Mouse (Mus musculus) liver, embryonic 15.5 days (tissue): ENCODE results near the gene Kcnt2. TPM values are rescaled to one million over a fixed set of nuclear protein-coding genes. Genes with fewer than 3 reads are reported as not detected.
A peak's percentile ranks its signal among the peaks of the same experiment; 100 is the strongest.

ENCODE experiments used
- ATAC-seq: fragments of 200-750 bp; cut with Nextera tagmentation; 2 replicates; pipeline ENCODE4 v1.8.0; 2017; ENCODE audit warnings: moderate number of reproducible peaks, mild to moderate bottlenecking, moderate library complexity; ENCODE audit not compliant: insufficient read depth
- H3K27ac ChIP-seq: fragments of 300-500 bp; sonication (generic); replicated peaks from 2 replicates; pipeline ENCODE4 v1.5.1; 2015; ENCODE audit warnings: mild to moderate bottlenecking, inconsistent platforms
- H3K27me3 ChIP-seq: fragments of 300-500 bp; sonication (generic); 2 replicates; pipeline ENCODE4 v1.6.1; 2015; ENCODE audit warnings: mild to moderate bottlenecking, inconsistent platforms
- H3K36me3 ChIP-seq: fragments of 300-500 bp; sonication (generic); replicated peaks from 2 replicates; pipeline ENCODE4 v1.6.1; 2015; ENCODE audit warnings: moderate library complexity, mild to moderate bottlenecking, inconsistent platforms
- H3K4me1 ChIP-seq: fragments of 300-500 bp; sonication (generic); replicated peaks from 2 replicates; pipeline ENCODE4 v1.6.1; 2015; ENCODE audit warnings: inconsistent platforms
- H3K4me2 ChIP-seq: fragments of 300-500 bp; sonication (generic); 2 replicates; pipeline ENCODE4 v1.6.1; 2015; ENCODE audit warnings: moderate library complexity, mild to moderate bottlenecking, inconsistent platforms
- H3K4me3 ChIP-seq: fragments of 300-500 bp; sonication (generic); replicated peaks from 2 replicates; pipeline ENCODE4 v1.5.1; 2015; ENCODE audit warnings: mild to moderate bottlenecking, inconsistent platforms
- H3K9ac ChIP-seq: fragments of 300-500 bp; sonication (generic); 2 replicates; pipeline ENCODE4 v1.6.1; 2015; ENCODE audit warnings: moderate library complexity, mild to moderate bottlenecking, inconsistent platforms
- H3K9me3 ChIP-seq: fragments of 300-500 bp; sonication (generic); replicated peaks from 2 replicates; pipeline ENCODE4 v1.6.1; 2016; ENCODE audit warnings: inconsistent platforms
- WGBS: fragments of 180-500 bp; shearing (Covaris S2); methylation state at CpG from one replicate; pipeline ENCODE4 v1.1.7; 2015; ENCODE audit warnings: mixed read lengths; ENCODE audit not compliant: insufficient replicate concordance; 5-methylcytosine and 5-hydroxymethylcytosine counted together
- polyA plus RNA-seq: library from polyadenylated mRNA; unstranded; fragments of >200 nt; fragmentation: Nextera tagmentation; extraction: Ambion mirVana; gene quantifications from 2 replicates; pipeline ENCODE4 v1.2.1, GENCODE M21; 2015

Gene Kcnt2
- polyA plus RNA-seq, 1 experiment from 2014 or later = 0.10 TPM

DNA sequence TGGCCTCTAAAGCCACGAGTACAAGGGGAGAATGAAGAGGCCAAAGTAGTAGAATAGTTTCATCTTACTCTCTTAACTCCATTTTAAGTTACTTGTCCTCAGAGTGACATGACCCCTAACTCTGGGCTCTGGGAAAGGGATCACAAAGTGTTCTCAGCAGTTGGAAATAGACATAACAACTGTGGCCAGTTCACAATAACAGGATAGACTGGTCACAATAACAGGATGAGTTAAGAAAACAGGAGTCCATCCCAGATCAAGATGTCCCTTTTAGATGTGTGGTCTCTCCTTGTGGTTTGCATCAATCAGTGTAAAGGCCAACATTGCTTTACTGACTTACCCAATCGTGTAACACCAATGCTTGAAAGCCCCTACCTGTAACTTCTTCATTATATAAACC, 132.8 kb downstream of the Kcnt2 start:
- H3K9me3 ChIP-seq = no peaks in the 10 kb centered on the region
- WGBS = 32% methylated on average over 2 of the region's 2 CpGs

DNA sequence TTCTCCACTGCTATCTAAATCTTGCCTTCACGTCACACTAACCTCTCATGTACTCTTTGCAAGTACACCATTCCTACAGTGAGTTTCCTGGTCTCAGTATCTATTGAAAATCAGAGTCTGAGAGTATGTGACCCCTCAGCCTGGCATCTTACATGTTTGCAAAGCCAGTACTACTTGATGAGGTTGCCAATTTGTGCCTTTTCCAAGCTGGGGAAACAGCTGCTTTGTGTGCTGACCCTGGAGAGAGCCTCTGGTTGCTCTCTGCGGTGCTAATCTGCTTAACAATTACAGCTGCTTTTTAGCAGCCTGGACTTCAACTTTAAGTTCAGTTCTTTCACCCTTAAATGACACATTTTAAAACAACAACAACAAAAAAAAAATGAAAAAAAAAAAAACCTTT, 133.6 kb downstream of the Kcnt2 start:
- WGBS = 52% methylated on average over 2 of the region's 2 CpGs
- Histone ChIP-seq H3K27me3 (no peaks in the 10 kb centered on the region), H3K9me3 (no peaks in the 10 kb centered on the region), H3K36me3 (no peaks in the 10 kb centered on the region), H3K9ac (no peak overlapping the region), H3K27ac (no peak overlapping the region), H3K4me3 (no peak overlapping the region), H3K4me1 (no peaks in the 10 kb centered on the region), H3K4me2 (no peak overlapping the region)
- ATAC-seq = no peak

More for the DNA sequence above, 132.8 kb downstream of the Kcnt2 start:
- H3K4me2 ChIP-seq = no peak overlapping the region
- no peak overlapping the region for H3K4me3 ChIP-seq
- H3K27me3 ChIP-seq = no peaks in the 10 kb centered on the region
- H3K4me1 ChIP-seq = no peaks in the 10 kb centered on the region
- H3K9ac ChIP-seq = no peak overlapping the region
- no peak for ATAC-seq
- no peaks in the 10 kb centered on the region for H3K36me3 ChIP-seq
- H3K27ac ChIP-seq = no peak overlapping the region

DNA sequence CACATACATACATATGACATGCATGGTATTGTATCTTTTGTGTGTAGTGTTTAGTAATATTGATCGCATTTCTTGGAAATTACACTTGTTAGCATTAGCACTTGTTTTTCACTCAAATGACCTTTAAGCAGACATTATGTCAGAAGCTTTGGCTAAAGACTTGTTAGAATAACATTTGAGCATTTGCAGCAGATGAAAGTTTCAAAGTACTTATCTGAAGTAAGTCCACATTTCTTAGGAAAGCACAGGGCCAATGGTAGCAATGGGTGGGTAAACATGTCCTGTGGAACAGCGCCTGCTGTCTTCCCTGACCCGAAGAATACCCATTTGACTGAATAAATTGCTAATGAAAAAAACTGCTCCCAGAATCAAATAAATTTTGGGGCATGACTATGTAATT, 135.1 kb downstream of the Kcnt2 start:
- Histone ChIP-seq H3K27me3 (no peaks in the 10 kb centered on the region), H3K9me3 (no peaks in the 10 kb centered on the region), H3K36me3 (no peaks in the 10 kb centered on the region), H3K4me1 (no peaks in the 10 kb centered on the region), H3K4me3 (no peak overlapping the region), H3K4me2 (no peak overlapping the region), H3K27ac (no peak overlapping the region), H3K9ac (no peak overlapping the region)
- ATAC-seq = no peak
- WGBS = 73% methylated on average over 3 of the region's 3 CpGs

DNA sequence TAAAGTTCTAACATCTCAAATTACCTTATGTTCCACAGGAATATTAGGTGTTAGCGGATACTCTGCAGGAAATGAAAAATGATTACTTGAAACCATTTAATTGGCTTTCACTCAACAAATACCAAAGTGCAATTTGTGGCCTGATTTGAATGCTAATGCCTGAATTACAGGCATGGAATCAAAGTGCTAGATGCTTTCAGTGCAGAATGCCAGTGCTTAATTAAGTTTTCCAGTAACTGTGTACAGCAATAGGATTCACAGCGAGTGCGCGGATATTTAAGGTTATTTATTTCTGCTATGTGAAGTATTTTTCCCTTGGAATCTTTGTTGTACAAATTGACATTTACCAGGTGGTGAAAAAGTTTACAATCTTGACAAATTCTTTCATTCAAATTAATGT, 144.3 kb downstream of the Kcnt2 start:
- no peaks in the 10 kb centered on the region for H3K4me1 ChIP-seq
- no peak for ATAC-seq
- no peak overlapping the region for H3K4me2 ChIP-seq
- no peaks in the 10 kb centered on the region for H3K9me3 ChIP-seq
- 82% methylated on average over 4 of the region's 4 CpGs for WGBS
- H3K36me3 ChIP-seq = no peaks in the 10 kb centered on the region
- H3K27ac ChIP-seq = no peak overlapping the region
- H3K9ac ChIP-seq = no peak overlapping the region
- H3K4me3 ChIP-seq = no peak overlapping the region
- H3K27me3 ChIP-seq = no peaks in the 10 kb centered on the region

DNA sequence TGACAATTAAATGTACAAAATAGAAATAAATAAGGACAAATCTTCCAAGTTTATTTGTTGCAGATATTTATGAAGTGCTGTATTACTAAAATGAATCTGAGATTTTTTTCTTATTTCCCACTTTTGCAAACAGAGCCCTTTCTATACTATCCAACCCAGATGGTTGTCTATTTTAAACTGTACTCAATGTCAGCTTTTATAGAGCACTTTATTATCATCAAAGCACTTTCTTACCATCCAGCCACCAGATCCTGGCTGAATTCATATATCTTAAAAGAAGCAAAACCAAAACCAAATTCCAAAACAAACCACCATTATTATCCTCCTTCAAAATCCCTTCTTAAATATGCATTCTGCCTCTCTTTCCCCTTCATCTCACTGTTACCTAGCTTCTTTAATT, 151.8 kb downstream of the Kcnt2 start:
- H3K36me3 ChIP-seq = no peaks in the 10 kb centered on the region
- H3K27me3 ChIP-seq = no peaks in the 10 kb centered on the region
- H3K27ac ChIP-seq = no peak overlapping the region
- no peak overlapping the region for H3K9ac ChIP-seq
- H3K4me1 ChIP-seq = no peaks in the 10 kb centered on the region
- H3K9me3 ChIP-seq = no peaks in the 10 kb centered on the region
- ATAC-seq = no peak
- H3K4me2 ChIP-seq = no peak overlapping the region
- H3K4me3 ChIP-seq = no peak overlapping the region

DNA sequence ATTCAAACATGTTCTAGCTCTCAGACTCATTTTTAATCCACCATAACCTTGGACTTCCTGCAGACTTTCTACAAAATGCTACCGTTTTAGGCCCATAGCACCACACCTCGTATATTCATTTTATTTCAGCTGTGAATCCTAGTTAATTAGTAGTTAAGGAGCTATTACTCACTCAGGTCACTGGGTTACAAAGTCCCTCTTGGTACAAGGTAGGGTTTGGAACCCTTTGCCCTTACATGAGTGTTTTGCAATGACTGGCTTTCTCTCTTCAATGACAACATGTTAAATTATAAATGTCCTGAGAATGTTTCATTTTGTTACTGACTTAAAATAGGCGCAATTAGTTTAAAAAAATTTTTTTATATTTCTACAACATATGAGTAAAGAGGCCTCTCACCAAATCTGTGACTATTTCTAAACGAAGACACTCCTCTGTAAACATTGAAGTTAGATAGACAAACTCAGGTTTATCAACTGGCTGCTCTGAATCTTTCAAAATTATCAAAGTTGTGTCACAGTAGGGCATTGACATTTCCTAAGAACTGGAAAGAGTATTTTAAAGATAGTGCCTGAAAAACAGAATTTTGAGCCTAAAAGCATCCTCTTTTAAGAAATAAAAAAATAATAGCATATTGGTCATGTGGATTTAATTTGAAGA, 160.8 kb downstream of the Kcnt2 start:
- 49% methylated on average over 4 of the region's 4 CpGs for WGBS
- H3K9ac ChIP-seq = no peak overlapping the region
- no peaks in the 10 kb centered on the region for H3K27me3 ChIP-seq
- no peak overlapping the region for H3K4me3 ChIP-seq
- H3K4me2 ChIP-seq = no peak overlapping the region
- H3K9me3 ChIP-seq = no peaks in the 10 kb centered on the region
- no peaks in the 10 kb centered on the region for H3K36me3 ChIP-seq
- no peaks in the 10 kb centered on the region for H3K4me1 ChIP-seq
- ATAC-seq = no peak
- no peak overlapping the region for H3K27ac ChIP-seq

DNA sequence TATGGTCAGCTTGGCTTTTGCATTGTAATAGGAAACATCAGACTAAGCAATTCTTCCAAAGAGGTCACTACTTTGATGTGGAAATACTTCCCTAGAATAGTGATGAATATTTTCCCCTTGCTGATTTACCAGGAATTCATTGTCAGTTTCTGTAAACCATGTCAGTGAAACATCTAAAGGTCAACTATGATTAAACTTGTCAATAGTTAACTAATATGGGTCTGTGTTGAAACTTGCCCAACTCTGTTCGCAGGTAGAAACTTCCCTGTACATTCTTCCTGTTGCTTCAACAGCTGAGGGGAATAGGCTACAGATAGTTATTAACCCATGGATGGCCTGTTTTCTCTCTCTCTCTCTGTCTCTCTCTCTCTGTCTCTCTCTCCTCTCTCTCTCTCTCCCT, 169.8 kb downstream of the Kcnt2 start:
- ATAC-seq = peak; percentile 67
- Histone ChIP-seq H3K27ac (no peak overlapping the region), H3K4me2 (no peak overlapping the region), H3K36me3 (no peaks in the 10 kb centered on the region), H3K9me3 (no peaks in the 10 kb centered on the region), H3K4me3 (no peak overlapping the region), H3K27me3 (no peaks in the 10 kb centered on the region), H3K4me1 (no peaks in the 10 kb centered on the region), H3K9ac (no peak overlapping the region)
- 36% methylated on average over 1 of the region's 1 CpGs for WGBS

DNA sequence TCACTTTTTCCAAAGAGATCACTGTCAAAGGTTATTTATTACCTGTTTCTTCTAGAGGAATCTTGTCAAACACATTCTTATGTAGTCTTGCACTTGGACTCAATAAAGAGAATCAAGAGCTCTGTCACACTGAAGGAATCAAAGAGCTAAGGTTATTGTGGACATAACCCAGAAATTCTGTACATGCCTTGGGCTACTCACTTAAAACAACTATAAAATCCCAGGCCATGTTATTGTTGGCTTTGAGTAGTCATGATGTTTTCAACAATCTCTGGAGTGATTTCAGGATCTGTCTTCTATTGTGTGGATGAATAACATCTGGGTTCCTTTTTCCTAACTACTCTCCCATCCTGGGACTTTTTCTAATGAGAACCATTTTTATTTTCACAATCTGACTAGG, 177.0 kb downstream of the Kcnt2 start:
- ATAC-seq = no peak
- no peaks in the 10 kb centered on the region for H3K4me1 ChIP-seq
- H3K4me2 ChIP-seq = no peak overlapping the region
- no peak overlapping the region for H3K27ac ChIP-seq
- no peak overlapping the region for H3K4me3 ChIP-seq
- H3K9ac ChIP-seq = no peak overlapping the region
- no peaks in the 10 kb centered on the region for H3K9me3 ChIP-seq
- no peaks in the 10 kb centered on the region for H3K27me3 ChIP-seq
- no peaks in the 10 kb centered on the region for H3K36me3 ChIP-seq

DNA sequence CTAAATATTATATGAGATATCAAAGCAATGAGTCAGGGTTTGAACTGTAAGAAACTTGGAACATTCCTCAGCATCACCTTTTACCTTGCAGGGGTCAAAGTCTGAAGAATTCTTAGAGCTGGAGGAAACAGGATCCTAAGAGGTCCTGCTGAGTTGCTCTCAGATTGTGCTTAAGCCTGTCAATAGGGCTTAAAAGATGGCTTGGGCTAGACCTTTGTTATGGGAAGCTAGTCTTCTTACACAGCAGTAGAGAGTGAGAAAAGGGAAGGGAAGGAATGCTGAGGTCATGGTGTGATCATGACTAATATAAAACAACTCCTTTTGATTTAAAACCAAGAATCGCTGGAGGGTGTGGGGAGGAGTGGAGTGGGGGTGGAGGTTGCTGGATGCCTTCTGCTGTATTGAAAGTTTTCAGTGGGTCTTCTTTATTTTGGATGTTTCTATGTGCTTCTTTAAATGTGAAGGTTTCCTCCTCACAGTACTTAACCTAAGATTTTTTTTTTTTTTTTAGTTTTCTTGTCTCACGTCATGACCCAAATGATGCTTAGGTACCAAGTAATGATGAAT, 183.4 kb downstream of the Kcnt2 start:
- 46% methylated on average over 2 of the region's 2 CpGs for WGBS
- no peaks in the 10 kb centered on the region for H3K27me3 ChIP-seq
- no peaks in the 10 kb centered on the region for H3K4me1 ChIP-seq
- no peak for ATAC-seq
- H3K4me2 ChIP-seq = no peak overlapping the region
- H3K9me3 ChIP-seq = no peaks in the 10 kb centered on the region
- no peak overlapping the region for H3K27ac ChIP-seq
- no peaks in the 10 kb centered on the region for H3K36me3 ChIP-seq
- no peak overlapping the region for H3K4me3 ChIP-seq
- no peak overlapping the region for H3K9ac ChIP-seq

DNA sequence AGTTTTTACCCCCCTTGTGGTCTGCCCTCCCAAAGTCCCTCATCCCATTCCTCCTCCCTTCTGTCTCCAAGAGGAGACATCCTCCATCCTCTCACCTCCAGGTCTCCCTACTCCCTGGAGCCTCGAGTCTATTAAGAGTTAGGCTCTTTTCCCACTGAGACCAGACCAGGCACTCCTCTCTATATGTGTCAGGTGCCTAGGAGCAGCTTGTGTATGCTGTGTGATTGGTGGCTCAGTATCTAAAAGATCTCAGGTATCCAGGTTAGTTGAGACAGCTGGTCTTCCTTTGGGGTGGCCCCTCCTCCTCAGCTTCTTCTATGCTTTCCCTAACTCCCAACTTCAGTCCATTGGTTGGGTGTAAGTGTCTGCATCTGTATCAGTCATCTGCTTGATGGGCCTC, 186.1 kb downstream of the Kcnt2 start:
- ATAC-seq = no peak
- 36% methylated on average over 1 of the region's 1 CpGs for WGBS
- H3K4me2 ChIP-seq = no peak overlapping the region
- H3K27me3 ChIP-seq = no peaks in the 10 kb centered on the region
- H3K4me1 ChIP-seq = no peaks in the 10 kb centered on the region
- H3K9ac ChIP-seq = no peak overlapping the region
- H3K27ac ChIP-seq = no peak overlapping the region
- H3K4me3 ChIP-seq = no peak overlapping the region
- no peaks in the 10 kb centered on the region for H3K9me3 ChIP-seq
- no peaks in the 10 kb centered on the region for H3K36me3 ChIP-seq

DNA sequence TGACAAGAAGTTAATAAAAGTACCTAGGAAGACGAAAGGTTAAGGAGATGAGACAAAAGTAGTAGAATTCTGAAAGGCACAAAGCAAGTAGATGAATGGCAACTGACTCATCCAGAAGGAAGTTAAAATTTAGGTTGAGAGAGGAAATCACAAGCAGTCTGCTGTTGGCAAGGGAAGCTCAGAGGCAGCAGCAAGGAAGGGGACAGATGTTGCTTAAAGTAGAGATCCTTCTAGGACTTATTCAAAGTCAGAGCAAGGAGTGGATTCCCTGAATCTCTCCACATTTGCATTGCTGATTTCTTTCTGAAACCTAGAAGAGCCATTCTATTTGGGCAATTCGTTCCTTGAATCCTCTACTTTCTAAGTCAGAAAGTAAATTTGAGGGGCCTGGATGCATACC, 188.8 kb downstream of the Kcnt2 start:
- Histone ChIP-seq H3K4me3 (no peak overlapping the region), H3K4me1 (no peaks in the 10 kb centered on the region), H3K36me3 (no peaks in the 10 kb centered on the region), H3K9me3 (no peaks in the 10 kb centered on the region), H3K4me2 (no peak overlapping the region), H3K27me3 (no peaks in the 10 kb centered on the region), H3K27ac (no peak overlapping the region), H3K9ac (no peak overlapping the region)
- 50% methylated on average over 2 of the region's 2 CpGs for WGBS
- no peak for ATAC-seq

DNA sequence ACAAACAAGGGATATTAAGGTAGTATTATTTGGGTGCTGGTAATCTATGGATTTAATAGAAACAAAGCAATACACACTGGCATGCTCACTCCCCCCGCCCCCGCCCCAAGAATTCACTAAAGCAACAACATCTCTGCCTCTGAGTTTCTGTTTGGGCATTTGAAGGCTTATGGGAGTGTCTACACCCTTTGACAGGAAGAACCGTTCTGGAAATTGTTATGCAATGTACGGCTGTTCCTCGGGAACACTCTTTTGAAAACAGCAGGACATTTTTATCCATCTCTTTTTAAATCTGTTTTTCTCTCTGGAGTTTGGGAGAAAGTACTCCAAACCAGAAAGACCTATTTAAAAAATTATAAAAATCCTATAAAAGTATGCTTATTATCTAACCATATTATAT, 192.2 kb downstream of the Kcnt2 start:
- no peaks in the 10 kb centered on the region for H3K9me3 ChIP-seq
- H3K27me3 ChIP-seq = no peaks in the 10 kb centered on the region
- 62% methylated on average over 5 of the region's 5 CpGs for WGBS
- no peak overlapping the region for H3K4me3 ChIP-seq
- ATAC-seq = no peak
- no peaks in the 10 kb centered on the region for H3K4me1 ChIP-seq
- H3K27ac ChIP-seq = no peak overlapping the region
- H3K4me2 ChIP-seq = no peak overlapping the region
- no peaks in the 10 kb centered on the region for H3K36me3 ChIP-seq
- H3K9ac ChIP-seq = no peak overlapping the region
